Mouse (Mus musculus): Measurements from ENCODE around the gene Kctd11. TPM values are rescaled to one million over a fixed set of nuclear protein-coding genes. Genes with fewer than 3 reads are reported as not detected.
A peak's percentile ranks its signal among the peaks of the same experiment; 100 is the strongest.
"Not testable (repeated sequence)": the region's sequence is repeated elsewhere in the genome, so short reads cannot be mapped to it uniquely, and the experiment has no call there.

Gene Kctd11
- 1 to 10 TPM in 1 of 2 experiments, under 1 TPM in 1; 0.93 to 1.3 TPM for total RNA-seq (2021)

- peak; percentile 59 to 68 for DNase-seq (ENCODE audit: low spot score in 2 of 2)
- intact Hi-C loops (cut with DNase I), result no loop called here
Measured at GRCm38 (mm10) chr11:69880853-69881603, at the start of gene Kctd11. Gene Kctd11, minus strand, starts transcription at chr11:69881406.

- intact Hi-C loops (cut with DNase I), result loop anchor here (5.0 kb wide), 2 partner anchors 37 to 282 kb away; partner anchors contain the start of gene Slc16a11
- DNase-seq (ENCODE audit: low spot score in 2 of 2), result not testable (repeated sequence)
Measured at GRCm38 (mm10) chr11:69930176-69930575, 49.0 kb upstream of the Kctd11 start.

DNA sequence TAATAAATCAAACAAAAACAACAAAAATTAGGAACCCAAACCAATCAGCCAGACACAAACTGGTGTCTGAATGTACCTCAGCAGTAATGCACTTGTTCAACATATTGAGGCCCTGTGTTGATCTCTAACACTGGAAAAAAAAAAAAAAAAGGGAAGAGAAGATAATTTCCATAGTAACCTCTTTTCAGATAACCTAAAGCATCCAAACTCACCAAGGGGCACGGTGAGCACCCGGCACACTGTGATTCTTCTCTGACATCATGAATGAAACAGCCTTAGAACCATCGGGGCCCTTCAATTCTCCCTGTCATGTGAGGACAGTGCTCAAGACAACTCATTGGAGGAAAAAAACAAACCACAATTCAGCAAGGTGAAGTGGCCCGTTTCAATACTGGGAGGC, 48.5 kb upstream of the Kctd11 start:
- DNase-seq (ENCODE audit: low spot score in 2 of 2), result no peak
- intact Hi-C loops (cut with DNase I), result loop anchor here (5.0 kb wide), 2 partner anchors 38 to 283 kb away; partner anchors contain the start of gene Slc16a11

DNA sequence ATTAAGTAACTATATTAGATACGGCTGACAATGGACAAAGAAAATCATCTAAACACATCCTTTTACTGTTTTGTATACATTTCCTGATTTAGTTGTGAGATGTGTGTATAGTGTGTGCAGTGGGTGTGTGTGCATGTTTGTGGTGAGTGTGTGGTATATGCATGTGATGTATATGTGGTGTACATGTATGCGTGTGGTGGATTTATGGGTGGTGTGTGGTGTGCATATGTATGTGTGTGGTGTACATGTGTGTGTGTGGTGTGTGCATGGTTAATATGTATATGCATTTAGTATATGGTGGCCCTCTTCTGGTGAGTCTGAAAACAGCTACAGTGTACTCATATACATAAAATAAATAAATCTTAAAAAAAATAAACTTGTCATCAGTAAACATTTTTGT, 46.3 kb upstream of the Kctd11 start:
- DNase-seq (ENCODE audit: low spot score in 2 of 2), result no peak
- intact Hi-C loops (cut with DNase I), result no loop called here

DNA sequence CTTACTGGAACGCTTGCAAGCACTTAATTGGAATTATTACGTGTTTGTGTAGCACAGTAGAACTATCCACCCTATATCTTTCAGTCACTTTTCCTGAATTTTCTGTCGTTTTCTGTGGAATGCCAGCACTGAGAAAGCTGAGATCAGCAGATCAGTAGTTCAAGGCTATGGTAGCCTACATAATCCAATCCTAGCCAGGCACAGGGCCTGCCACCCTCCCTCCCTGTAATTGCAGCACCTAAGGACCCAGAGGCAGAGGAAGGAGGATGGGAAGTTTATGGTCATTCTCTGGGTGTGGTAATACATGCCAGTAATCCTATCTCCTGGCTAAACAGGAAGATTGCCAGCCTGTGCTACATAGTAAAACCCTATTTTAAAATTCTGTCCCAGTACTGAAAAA, 41.6 kb upstream of the Kctd11 start:
- intact Hi-C loops (cut with DNase I), result no loop called here
- DNase-seq (ENCODE audit: low spot score in 2 of 2), result no peak

DNA sequence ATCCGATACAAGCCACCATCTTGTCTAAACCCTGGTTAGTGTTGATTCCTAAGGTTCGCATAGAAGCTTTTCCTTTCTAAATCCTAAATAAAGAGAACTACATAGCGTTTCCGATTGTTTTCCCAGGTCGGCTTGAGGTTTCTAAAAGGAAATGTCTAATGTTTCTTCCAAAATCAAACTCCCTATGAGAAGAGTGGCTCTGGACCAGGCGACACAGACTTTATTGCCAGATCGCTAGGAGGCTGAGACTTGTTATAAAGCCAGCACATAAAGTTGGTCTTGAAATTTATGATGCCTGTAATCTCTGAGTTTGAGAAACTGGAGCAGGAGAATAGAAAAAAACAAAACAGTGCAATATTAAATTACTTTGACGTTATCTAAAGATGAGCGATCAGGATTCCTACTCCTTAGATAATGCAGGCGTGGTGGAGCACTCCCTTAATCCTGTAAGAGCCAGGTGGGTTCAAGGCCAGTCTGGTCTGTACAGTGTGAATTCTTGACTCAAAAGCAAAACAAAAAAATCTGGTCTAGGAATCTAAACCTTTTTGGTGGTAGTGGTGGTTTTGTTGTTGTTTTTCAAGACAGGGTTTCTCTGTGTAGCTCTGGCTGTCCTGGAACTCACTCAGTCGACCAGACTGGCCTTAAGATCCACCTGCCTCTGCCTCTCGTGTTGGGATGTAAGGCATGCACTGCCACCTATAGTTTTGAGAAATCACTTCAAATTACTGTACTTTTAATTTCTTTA, 41.0 kb upstream of the Kctd11 start:
- intact Hi-C loops (cut with DNase I), result no loop called here

GRCm38 (mm10) chr11:69921114-69922011, 40.2 kb upstream of the Kctd11 start, which contains the start of gene Eif5a:
Gene Eif5a, minus strand, starts transcription at chr11:69921958.
- intact Hi-C loops (cut with DNase I), result loop anchor here (1.0 to 2.0 kb wide), 2 partner anchors 20 to 59 kb away; partner anchors contain the start of genes Ctdnep1 and Neurl4
- peak; percentile 100 for DNase-seq (ENCODE audit: low spot score in 2 of 2)

More for the DNA sequence above, 41.0 kb upstream of the Kctd11 start:
- DNase-seq (ENCODE audit: low spot score in 2 of 2), result no peak

GRCm38 (mm10) chr11:69920266-69921031, 39.2 kb upstream of the Kctd11 start:
- intact Hi-C loops (cut with DNase I), result loop anchor here (1.0 to 2.0 kb wide), 2 partner anchors 19 to 60 kb away; partner anchors contain the start of genes Ctdnep1 and Neurl4
- peak in 1 of 2 experiments; percentile 36 for DNase-seq (ENCODE audit: low spot score in 2 of 2)

GRCm38 (mm10) chr11:69919661-69920265, 38.6 kb upstream of the Kctd11 start:
- peak in 1 of 2 experiments; percentile 59 for DNase-seq (ENCODE audit: low spot score in 2 of 2)
- intact Hi-C loops (cut with DNase I), result loop anchor here (2.0 kb wide), 1 partner anchor 61 kb away; the partner anchor contains the start of gene Ctdnep1

GRCm38 (mm10) chr11:69919053-69919452, 37.8 kb upstream of the Kctd11 start:
- no peak for DNase-seq (ENCODE audit: low spot score in 2 of 2)
- intact Hi-C loops (cut with DNase I), result no loop called here

DNA sequence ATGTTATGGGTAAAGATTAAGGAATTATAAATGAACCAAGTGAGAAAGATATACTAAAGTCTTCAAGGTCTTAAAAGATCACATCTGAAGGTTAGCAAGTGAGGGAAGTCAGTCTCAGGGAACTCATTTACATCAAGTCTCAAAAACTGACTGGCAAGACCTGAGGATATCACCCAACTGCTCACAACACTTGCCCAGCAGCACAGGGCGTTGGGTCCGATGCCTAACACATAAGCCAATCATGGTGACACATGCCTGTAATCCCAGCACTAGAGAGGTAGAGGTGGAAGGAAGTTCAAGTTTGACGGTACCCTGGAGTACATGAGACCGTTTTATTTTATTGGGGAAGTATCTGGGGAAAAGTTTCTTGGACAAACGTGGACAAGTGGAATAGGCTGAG, 36.9 kb upstream of the Kctd11 start:
- intact Hi-C loops (cut with DNase I), result no loop called here
- DNase-seq (ENCODE audit: low spot score in 2 of 2), result no peak

DNA sequence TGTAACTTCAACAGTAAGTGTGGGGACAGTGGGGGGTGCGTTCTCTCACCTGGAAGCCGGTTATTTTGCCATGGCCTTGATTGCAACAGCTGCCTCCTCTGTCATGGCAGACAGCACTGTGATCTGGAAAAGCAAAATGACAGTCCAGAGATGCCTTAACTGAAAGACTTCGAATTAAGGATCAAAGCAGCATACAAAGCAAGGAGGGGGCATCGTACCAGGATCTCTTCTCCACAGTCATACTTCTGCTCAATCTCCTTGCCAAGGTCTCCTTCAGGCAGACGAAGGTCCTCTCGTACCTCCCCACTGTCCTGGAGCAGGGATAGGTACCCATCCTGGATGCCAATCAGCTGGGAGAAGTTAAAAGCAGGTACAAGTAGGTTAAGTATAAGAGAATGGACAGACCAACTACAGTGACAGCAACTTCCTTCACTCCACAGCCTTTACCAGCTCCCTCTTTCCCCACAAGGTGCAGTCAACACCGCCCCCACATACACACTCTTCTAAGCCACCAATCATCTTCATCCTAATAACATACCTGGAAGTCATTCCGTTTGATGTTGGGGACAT, 36.3 kb upstream of the Kctd11 start:
- no peak for DNase-seq (ENCODE audit: low spot score in 2 of 2)
- intact Hi-C loops (cut with DNase I), result no loop called here

GRCm38 (mm10) chr11:69916652-69917378, 35.6 kb upstream of the Kctd11 start:
- DNase-seq (ENCODE audit: low spot score in 2 of 2); intact Hi-C loops (cut with DNase I): not testable (repeated sequence)

DNA sequence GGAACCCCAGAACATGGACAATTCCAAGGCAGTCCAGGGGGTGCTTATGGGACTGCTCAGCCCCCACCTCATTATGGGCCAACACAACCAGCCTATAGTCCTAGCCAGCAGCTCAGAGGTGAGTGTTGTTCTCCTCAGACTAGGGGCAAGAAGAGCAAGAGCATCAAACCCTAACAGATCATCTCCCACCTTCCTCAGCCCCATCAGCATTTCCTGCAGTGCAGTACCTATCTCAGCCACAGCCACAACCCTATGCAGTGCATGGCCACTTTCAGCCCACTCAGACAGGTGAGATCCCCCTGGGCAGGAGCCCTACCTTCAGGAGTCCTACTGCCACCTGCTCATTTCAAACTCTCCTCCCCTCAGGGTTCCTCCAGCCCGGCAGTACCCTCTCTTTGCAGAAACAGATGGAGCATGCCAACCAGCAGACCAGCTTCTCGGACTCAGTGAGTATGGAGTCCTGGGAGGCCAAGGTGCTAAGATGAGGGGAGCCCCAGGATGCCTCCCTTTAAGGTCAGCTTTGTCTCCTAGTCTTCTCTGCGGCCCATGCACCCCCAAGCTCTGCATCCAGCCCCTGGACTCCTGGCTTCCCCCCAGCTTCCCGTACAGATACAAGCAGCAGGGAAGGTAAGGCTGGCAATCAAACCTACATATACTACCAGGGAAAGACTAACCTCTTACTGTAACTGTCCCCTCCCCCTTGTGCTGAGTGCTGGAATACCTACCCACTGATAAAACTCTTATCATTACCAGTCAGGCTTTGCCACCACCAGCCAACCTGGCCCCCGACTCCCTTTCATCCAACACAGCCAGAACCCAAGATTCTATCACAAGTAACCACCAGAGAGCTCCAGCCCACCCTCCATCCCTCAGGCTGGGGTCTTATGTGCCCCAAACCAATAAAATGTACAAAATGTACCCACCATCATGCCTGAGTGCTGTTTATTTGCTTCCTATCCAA, 34.7 kb upstream of the Kctd11 start:
- DNase-seq (ENCODE audit: low spot score in 2 of 2), result no peak
- intact Hi-C loops (cut with DNase I), result no loop called here

DNA sequence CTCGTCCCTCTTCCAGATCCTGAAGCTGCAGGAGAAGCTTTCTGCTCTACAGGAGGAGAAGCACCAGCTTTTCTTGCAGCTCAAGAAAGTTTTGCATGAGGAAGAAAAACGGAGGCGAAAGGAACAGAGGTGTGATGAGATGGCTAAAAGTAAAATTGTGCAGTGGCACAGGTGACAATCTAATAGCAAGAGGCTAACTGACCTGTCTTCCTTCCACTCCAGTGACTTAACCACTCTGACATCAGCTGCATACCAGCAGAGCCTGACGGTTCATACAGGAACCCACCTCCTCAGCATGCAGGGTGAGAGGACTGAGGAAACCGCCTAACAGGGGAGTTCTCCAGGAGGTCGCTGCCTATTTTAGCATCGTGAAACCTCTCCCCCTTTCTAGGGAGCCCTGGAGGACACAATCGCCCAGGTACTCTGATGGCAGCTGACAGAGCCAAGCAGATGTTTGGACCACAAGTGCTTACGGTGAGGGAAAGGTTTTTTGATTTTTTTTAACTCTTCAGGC, 33.8 kb upstream of the Kctd11 start:
- intact Hi-C loops (cut with DNase I), result no loop called here
- no peak for DNase-seq (ENCODE audit: low spot score in 2 of 2)

GRCm38 (mm10) chr11:69914372-69914764, 33.2 kb upstream of the Kctd11 start:
- intact Hi-C loops (cut with DNase I), result no loop called here

More at GRCm38 (mm10) chr11:69914372-69914764, 33.2 kb upstream of the Kctd11 start:
- DNase-seq (ENCODE audit: low spot score in 2 of 2), result no peak

Data from left cerebral cortex, postnatal 36 days (tissue).